Mouse (Mus musculus) kidney, embryonic 15.5 days (tissue): ENCODE results near the gene 1700125H20Rik. TPM values are rescaled to one million over a fixed set of nuclear protein-coding genes. Genes with fewer than 3 reads are reported as not detected.

Experiments
- ATAC-seq: fragments of 200-750 bp; cut with Nextera tagmentation; replicated peaks from 2 replicates; pipeline ENCODE4 v1.8.0; 2017; ENCODE audit warnings: moderate TSS enrichment; ENCODE audit not compliant: low FRiP score
- H3K27ac ChIP-seq: fragments of 300-500 bp; sonication (generic); 2 replicates; pipeline ENCODE4 v1.5.1; 2015; ENCODE audit warnings: mild to moderate bottlenecking, inconsistent platforms
- H3K27me3 ChIP-seq: fragments of 300-500 bp; sonication (generic); 2 replicates; pipeline ENCODE4 v1.6.1; 2015; ENCODE audit warnings: inconsistent platforms
- H3K36me3 ChIP-seq: fragments of 300-500 bp; sonication (generic); 2 replicates; pipeline ENCODE4 v1.6.1; 2015; ENCODE audit warnings: inconsistent platforms
- H3K4me1 ChIP-seq: fragments of 300-500 bp; sonication (generic); 2 replicates; pipeline ENCODE4 v1.6.1; 2015; ENCODE audit warnings: inconsistent platforms
- H3K4me2 ChIP-seq: fragments of 300-500 bp; sonication (generic); 2 replicates; pipeline ENCODE4 v1.6.1; 2015; ENCODE audit warnings: moderate library complexity, mild to moderate bottlenecking, inconsistent platforms
- H3K4me3 ChIP-seq: fragments of 300-500 bp; sonication (generic); replicated peaks from 2 replicates; pipeline ENCODE4 v1.5.1; 2015; ENCODE audit warnings: mild to moderate bottlenecking, inconsistent platforms
- H3K9ac ChIP-seq: fragments of 300-500 bp; sonication (generic); 2 replicates; pipeline ENCODE4 v1.6.1; 2015; ENCODE audit warnings: mild to moderate bottlenecking, inconsistent platforms
- H3K9me3 ChIP-seq: fragments of 300-500 bp; sonication (generic); replicated peaks from 2 replicates; pipeline ENCODE4 v1.6.1; 2016; ENCODE audit warnings: inconsistent platforms
- WGBS: fragments of 180-500 bp; shearing (Covaris S2); methylation state at CpG from one replicate; pipeline ENCODE4 v1.1.7; 2015; ENCODE audit warnings: mixed read lengths; 5-methylcytosine and 5-hydroxymethylcytosine counted together
- polyA plus RNA-seq: library from polyadenylated mRNA; unstranded; fragments of >200 nt; fragmentation: Nextera tagmentation; extraction: Ambion mirVana; gene quantifications from 2 replicates; pipeline ENCODE4 v1.2.1, GENCODE M21; 2015

1700125H20Rik gene
- polyA plus RNA-seq, 1 experiment from 2014 or later: 0.32 TPM

- Histone ChIP-seq H3K27me3 (no peaks in the 10 kb centered on the region), H3K4me1 (no peaks in the 10 kb centered on the region), H3K4me3 (no peak overlapping the region), H3K36me3 (peaks cover 74% of the 10 kb centered on the region), H3K9ac (no peak overlapping the region), H3K4me2 (no peak overlapping the region), H3K27ac (no peak overlapping the region), H3K9me3 (no peaks in the 10 kb centered on the region)
- WGBS: 91% methylated on average over 12 of the region's 12 CpGs
- no peak for ATAC-seq
These were observed 20.5 kb downstream of the 1700125H20Rik start for GRCm38 (mm10) chr11:85190741-85191140.

GRCm38 (mm10) chr11:85194206-85194605, 24.0 kb downstream of the 1700125H20Rik start:
- no peak overlapping the region for H3K9ac ChIP-seq
- H3K27ac ChIP-seq: no peak overlapping the region
- ATAC-seq: no peak
- H3K27me3 ChIP-seq: no peaks in the 10 kb centered on the region
- no peaks in the 10 kb centered on the region for H3K9me3 ChIP-seq
- H3K36me3 ChIP-seq: peaks cover 95% of the 10 kb centered on the region
- H3K4me2 ChIP-seq: no peak overlapping the region
- no peak overlapping the region for H3K4me3 ChIP-seq
- 96% methylated on average over 11 of the region's 11 CpGs for WGBS
- no peaks in the 10 kb centered on the region for H3K4me1 ChIP-seq

GRCm38 (mm10) chr11:85196046-85196445, 25.8 kb downstream of the 1700125H20Rik start:
- no peak overlapping the region for H3K27ac ChIP-seq
- WGBS: 91% methylated on average over 9 of the region's 9 CpGs
- no peak overlapping the region for H3K4me2 ChIP-seq
- H3K4me1 ChIP-seq: no peaks in the 10 kb centered on the region
- H3K36me3 ChIP-seq: peaks cover 95% of the 10 kb centered on the region
- no peaks in the 10 kb centered on the region for H3K9me3 ChIP-seq
- H3K9ac ChIP-seq: no peak overlapping the region
- no peak overlapping the region for H3K4me3 ChIP-seq
- no peaks in the 10 kb centered on the region for H3K27me3 ChIP-seq
- no peak for ATAC-seq

GRCm38 (mm10) chr11:85198906-85199305, 28.7 kb downstream of the 1700125H20Rik start:
- H3K4me1 ChIP-seq: no peaks in the 10 kb centered on the region
- no peak for ATAC-seq
- peaks cover 96% of the 10 kb centered on the region for H3K36me3 ChIP-seq
- H3K9ac ChIP-seq: no peak overlapping the region
- no peak overlapping the region for H3K4me2 ChIP-seq
- WGBS: 69% methylated on average over 2 of the region's 2 CpGs
- H3K27me3 ChIP-seq: no peaks in the 10 kb centered on the region
- no peak overlapping the region for H3K27ac ChIP-seq
- H3K9me3 ChIP-seq: no peaks in the 10 kb centered on the region
- no peak overlapping the region for H3K4me3 ChIP-seq

GRCm38 (mm10) chr11:85206231-85206630, 36.0 kb downstream of the 1700125H20Rik start:
- no peaks in the 10 kb centered on the region for H3K27me3 ChIP-seq
- H3K4me1 ChIP-seq: no peaks in the 10 kb centered on the region
- H3K27ac ChIP-seq: no peak overlapping the region
- ATAC-seq: no peak
- H3K9ac ChIP-seq: no peak overlapping the region
- peaks cover 86% of the 10 kb centered on the region for H3K36me3 ChIP-seq
- no peak overlapping the region for H3K4me3 ChIP-seq
- H3K9me3 ChIP-seq: no peaks in the 10 kb centered on the region
- no peak overlapping the region for H3K4me2 ChIP-seq

GRCm38 (mm10) chr11:85211151-85211550, 40.9 kb downstream of the 1700125H20Rik start:
- Histone ChIP-seq H3K9ac (no peak overlapping the region), H3K27me3 (no peaks in the 10 kb centered on the region), H3K4me3 (no peak overlapping the region), H3K27ac (no peak overlapping the region), H3K36me3 (peaks cover 91% of the 10 kb centered on the region), H3K4me1 (no peaks in the 10 kb centered on the region), H3K4me2 (no peak overlapping the region), H3K9me3 (no peaks in the 10 kb centered on the region)
- no peak for ATAC-seq
- WGBS: 91% methylated on average over 2 of the region's 2 CpGs

- H3K4me1 ChIP-seq: no peaks in the 10 kb centered on the region
- no peaks in the 10 kb centered on the region for H3K27me3 ChIP-seq
- no peak overlapping the region for H3K27ac ChIP-seq
- 96% methylated on average over 2 of the region's 2 CpGs for WGBS
- H3K9ac ChIP-seq: no peak overlapping the region
- H3K9me3 ChIP-seq: no peaks in the 10 kb centered on the region
- no peak for ATAC-seq
- H3K4me2 ChIP-seq: no peak overlapping the region
- H3K36me3 ChIP-seq: peaks cover 77% of the 10 kb centered on the region
- no peak overlapping the region for H3K4me3 ChIP-seq
These were observed 43.0 kb downstream of the 1700125H20Rik start for GRCm38 (mm10) chr11:85213215-85213614.

GRCm38 (mm10) chr11:85214679-85215078, 44.5 kb downstream of the 1700125H20Rik start:
- no peak overlapping the region for H3K27ac ChIP-seq
- H3K4me3 ChIP-seq: no peak overlapping the region
- ATAC-seq: no peak
- H3K9me3 ChIP-seq: no peaks in the 10 kb centered on the region
- no peaks in the 10 kb centered on the region for H3K4me1 ChIP-seq
- 94% methylated on average over 3 of the region's 3 CpGs for WGBS
- H3K9ac ChIP-seq: no peak overlapping the region
- H3K36me3 ChIP-seq: peaks cover 65% of the 10 kb centered on the region
- H3K27me3 ChIP-seq: no peaks in the 10 kb centered on the region
- no peak overlapping the region for H3K4me2 ChIP-seq

GRCm38 (mm10) chr11:85219014-85219413, 48.8 kb downstream of the 1700125H20Rik start:
- ATAC-seq: no peak
- no peaks in the 10 kb centered on the region for H3K27me3 ChIP-seq
- H3K9me3 ChIP-seq: no peaks in the 10 kb centered on the region
- H3K4me2 ChIP-seq: no peak overlapping the region
- peaks cover 24% of the 10 kb centered on the region for H3K36me3 ChIP-seq
- 95% methylated on average over 3 of the region's 3 CpGs for WGBS
- no peak overlapping the region for H3K27ac ChIP-seq
- no peak overlapping the region for H3K9ac ChIP-seq
- no peaks in the 10 kb centered on the region for H3K4me1 ChIP-seq
- no peak overlapping the region for H3K4me3 ChIP-seq

- 0 out of 2 replicates have a peak, but pooled peaks cover 3% of the 10 kb centered on the region for H3K4me1 ChIP-seq
- no peak overlapping the region for H3K4me3 ChIP-seq
- no peaks in the 10 kb centered on the region for H3K27me3 ChIP-seq
- no peak overlapping the region for H3K4me2 ChIP-seq
- H3K36me3 ChIP-seq: peaks cover 19% of the 10 kb centered on the region
- ATAC-seq: no peak
- no peaks in the 10 kb centered on the region for H3K9me3 ChIP-seq
- H3K9ac ChIP-seq: no peak overlapping the region
- no peak overlapping the region for H3K27ac ChIP-seq
- WGBS: 98% methylated on average over 6 of the region's 6 CpGs
These were observed 52.4 kb downstream of the 1700125H20Rik start for GRCm38 (mm10) chr11:85222561-85222960.

- no peak overlapping the region for H3K27ac ChIP-seq
- no peak overlapping the region for H3K4me2 ChIP-seq
- 0 out of 2 replicates have a peak, but pooled peaks cover 3% of the 10 kb centered on the region for H3K4me1 ChIP-seq
- peaks cover 19% of the 10 kb centered on the region for H3K36me3 ChIP-seq
- no peaks in the 10 kb centered on the region for H3K27me3 ChIP-seq
- H3K4me3 ChIP-seq: no peak overlapping the region
- WGBS: 94% methylated on average over 3 of the region's 3 CpGs
- H3K9me3 ChIP-seq: no peaks in the 10 kb centered on the region
- ATAC-seq: no peak
- no peak overlapping the region for H3K9ac ChIP-seq
These were observed 53.0 kb downstream of the 1700125H20Rik start for GRCm38 (mm10) chr11:85223248-85223647.
